Mouse (Mus musculus): Measurements from ENCODE around the gene Vps18.

- TF ChIP-seq CTCF (IDR thresholded peaks at IDR 0.05), result no peak
- TF ChIP-seq POLR2A (IDR thresholded peaks at IDR 0.05; ENCODE audit: insufficient read depth, low read depth, low read length), result no peak
Observed at GRCm38 (mm10) chr2:119327942-119328526, 39.5 kb downstream of the Vps18 start.

Data from heart, adult 2 months (tissue).